ENCODE assay signal across 9 mouse cellular contexts in genomic region chr7:12978931-12979722, GRCm38 (mm10). TPM values are rescaled to one million over a fixed set of nuclear protein-coding genes. Genes with fewer than 3 reads are reported as not detected.
DNase-seq lines count a peak whose midpoint lies in the region; ATAC-seq and TF ChIP-seq lines count a peak whose summit lies in the region.
"Had no signal": no experiment of that assay in that cellular context is flagged by ENCODE, and none has a peak within 500 bp of the region (broad histone marks: within the 10 kb centered on the region; RNA-seq: fewer than 3 reads in every experiment).

No protein-coding gene starts in this region.

- peaks cover 47% of the 10 kb centered on the region for H3K4me1 ChIP-seq in erythroblast, embryonic 14.5 days (ENCODE audit: control insufficient read depth)
- no peaks in the 10 kb centered on the region for H3K4me1 ChIP-seq in ES-Bruce4 (ENCODE audit: control insufficient read depth, insufficient read depth, low read length)
- H3K4me1 ChIP-seq in heart, embryonic 15.5 days (replicated peaks), result peaks cover 20% of the 10 kb centered on the region
- peaks cover 20% of the 10 kb centered on the region for H3K4me1 ChIP-seq in liver, embryonic 16.5 days (ENCODE audit: control insufficient read depth, low read depth, low read length)

- no peak for ATAC-seq in erythroblast, adult 5-6 weeks (replicated peaks; ENCODE audit: low FRiP score, poor library complexity, severe bottlenecking)
- no peak for ATAC-seq in heart, embryonic 15.5 days (replicated peaks; ENCODE audit: insufficient number of reproducible peaks, insufficient read depth, low FRiP score, low read depth)
- no peak for ATAC-seq in liver, embryonic 16.5 days (ENCODE audit: low read depth)

- WGBS in heart, embryonic 15.5 days, result 76% methylated on average over 18 of the region's 18 CpGs
- 75% methylated on average over 18 of the region's 18 CpGs for WGBS in liver, embryonic 16.5 days (ENCODE audit: insufficient replicate concordance)

- H3K4me3 ChIP-seq in erythroblast, embryonic 14.5 days (replicated peaks), result peak overlapping the region; percentile 89
- no peak overlapping the region for H3K4me3 ChIP-seq in ES-Bruce4 (ENCODE audit: low read depth, low read length)
- no peak overlapping the region for H3K4me3 ChIP-seq in heart, embryonic 15.5 days
- peak overlapping the region; percentile 72 for H3K4me3 ChIP-seq in liver, embryonic 16.5 days (ENCODE audit: low read depth, low read length)

- TF ChIP-seq POLR2A in ES-Bruce4 (IDR thresholded peaks at IDR 0.05; ENCODE audit: insufficient read depth, low read length), result no peak

- no peak for TF ChIP-seq CTCF in ES-Bruce4 (IDR thresholded peaks at IDR 0.05; ENCODE audit: low read depth, low read length)

- no peaks in the 10 kb centered on the region for H3K9me3 ChIP-seq in erythroblast, embryonic 14.5 days (ENCODE audit: control insufficient read depth, low read length)
- no peaks in the 10 kb centered on the region for H3K9me3 ChIP-seq in ES-Bruce4 (replicated peaks; ENCODE audit: control insufficient read depth, insufficient read depth, low read length, poor library complexity, severe bottlenecking)
- no peaks in the 10 kb centered on the region for H3K9me3 ChIP-seq in heart, embryonic 15.5 days (replicated peaks)
- H3K9me3 ChIP-seq in liver, embryonic 16.5 days (replicated peaks; ENCODE audit: control insufficient read depth, low read length), result no peaks in the 10 kb centered on the region

- peak overlapping the region; percentile 32; the same call in 1 of the 2 replicates for H3K27ac ChIP-seq in ES-Bruce4 (ENCODE audit: insufficient read depth, low read length)
- peak overlapping the region; percentile 98 for H3K27ac ChIP-seq in heart, embryonic 15.5 days
- peak overlapping the region; percentile 93 for H3K27ac ChIP-seq in liver, embryonic 16.5 days (ENCODE audit: low read length)

- H3K4me2 ChIP-seq in heart, embryonic 15.5 days, result peak overlapping the region; percentile 85
- peak overlapping the region; percentile 89 for H3K4me2 ChIP-seq in liver, embryonic 16.5 days (ENCODE audit: low read depth, low read length)

- H3K36me3 ChIP-seq in erythroblast, embryonic 14.5 days (ENCODE audit: control insufficient read depth), result peaks cover 30% of the 10 kb centered on the region
- H3K36me3 ChIP-seq in ES-Bruce4 (ENCODE audit: control insufficient read depth, insufficient read depth, low read length, poor library complexity, severe bottlenecking), result no peaks in the 10 kb centered on the region
- no peaks in the 10 kb centered on the region for H3K36me3 ChIP-seq in heart, embryonic 15.5 days
- H3K36me3 ChIP-seq in liver, embryonic 16.5 days (ENCODE audit: control insufficient read depth, insufficient read depth), result no peaks in the 10 kb centered on the region

- TF ChIP-seq EP300 in ES-Bruce4 (IDR thresholded peaks at IDR 0.05; ENCODE audit: insufficient read depth, low read depth, low read length), result no peak

- no peak overlapping the region for H3K9ac ChIP-seq in ES-Bruce4 (ENCODE audit: low read depth, poor library complexity, severe bottlenecking)
- H3K9ac ChIP-seq in heart, embryonic 15.5 days, result no peak overlapping the region
- H3K9ac ChIP-seq in liver, embryonic 16.5 days (ENCODE audit: low read depth, low read length), result peak overlapping the region; percentile 72

- no peak for DNase-seq in frontal cortex, postnatal 14 days (ENCODE audit: low spot score in 2 of 2)
- DNase-seq in urinary bladder, postnatal 4 days (ENCODE audit: low spot score in 2 of 2), result no peak
- no peak for DNase-seq in layer of hippocampus, adult 11-12 months (ENCODE audit: low spot score)

- no peaks in the 10 kb centered on the region for H3K27me3 ChIP-seq in erythroblast, embryonic 14.5 days (ENCODE audit: control insufficient read depth)
- H3K27me3 ChIP-seq in ES-Bruce4 (ENCODE audit: control insufficient read depth, insufficient read depth, low read length, poor library complexity, severe bottlenecking), result no peaks in the 10 kb centered on the region
- H3K27me3 ChIP-seq in heart, embryonic 15.5 days, result no peaks in the 10 kb centered on the region
- H3K27me3 ChIP-seq in liver, embryonic 16.5 days (ENCODE audit: control insufficient read depth, insufficient read depth, low read depth, low read length), result no peaks in the 10 kb centered on the region

RNA-seq across cellular contexts. Expression of gene Zfp446, which starts 1.5 kb away (rescaled TPM):
- 0.20 and 0.29 TPM in 2 replicates for polyA plus RNA-seq in erythroblast, embryonic 14.5 days (2012)
- 1.3 TPM in 1 of 2 replicates, not detected in the other for total RNA-seq in erythroblast, adult 5-6 weeks (2015; ENCODE audit: low replicate concordance)
- 0.51 and 1.3 TPM in 2 replicates for total RNA-seq in erythroblast, adult 5-6 weeks (2017; ENCODE audit: low replicate concordance)
- 4.5 and 5.1 TPM in 2 replicates for polyA plus RNA-seq in ES-Bruce4 (2011; ENCODE audit: insufficient read depth, insufficient read length, low read depth, missing spikeins)
- polyA plus RNA-seq in heart, embryonic 15.5 days (2015; fragmentation: Nextera tagmentation; extraction: Ambion mirVana), result 5.0 and 6.4 TPM in 2 replicates
- 2.9 TPM in 2 replicates for polyA plus RNA-seq in liver, embryonic 16.5 days (2015; fragmentation: Nextera tagmentation; extraction: Ambion mirVana)

RNA-seq across cellular contexts. Expression of gene Zfp324, which starts 13.5 kb away (rescaled TPM):
- polyA plus RNA-seq in erythroblast, embryonic 14.5 days (2012), result 0.27 and 0.38 TPM in 2 replicates
- 2.1 and 2.3 TPM in 2 replicates for total RNA-seq in erythroblast, adult 5-6 weeks (2015; ENCODE audit: low replicate concordance)
- total RNA-seq in erythroblast, adult 5-6 weeks (2017; ENCODE audit: low replicate concordance), result 2.1 and 2.5 TPM in 2 replicates
- polyA plus RNA-seq in ES-Bruce4 (2011; ENCODE audit: insufficient read depth, insufficient read length, low read depth, missing spikeins), result 1.5 and 2.3 TPM in 2 replicates
- polyA plus RNA-seq in heart, embryonic 15.5 days (2015; fragmentation: Nextera tagmentation; extraction: Ambion mirVana), result 5.2 and 7.5 TPM in 2 replicates
- polyA plus RNA-seq in liver, embryonic 16.5 days (2015; fragmentation: Nextera tagmentation; extraction: Ambion mirVana), result 2.4 and 2.6 TPM in 2 replicates

RNA-seq across cellular contexts. Expression of gene Slc27a5, which starts 18.9 kb away (rescaled TPM):
- not detected in 2 replicates for polyA plus RNA-seq in erythroblast, embryonic 14.5 days (2012)
- total RNA-seq in erythroblast, adult 5-6 weeks (2015; ENCODE audit: low replicate concordance), result not detected in 2 replicates
- total RNA-seq in erythroblast, adult 5-6 weeks (2017; ENCODE audit: low replicate concordance), result not detected in 2 replicates
- 0.75 TPM in 1 of 2 replicates, not detected in the other for polyA plus RNA-seq in ES-Bruce4 (2011; ENCODE audit: insufficient read depth, insufficient read length, low read depth, missing spikeins)
- 0.14 TPM in 1 of 2 replicates, not detected in the other for polyA plus RNA-seq in heart, embryonic 15.5 days (2015; fragmentation: Nextera tagmentation; extraction: Ambion mirVana)
- polyA plus RNA-seq in liver, embryonic 16.5 days (2015; fragmentation: Nextera tagmentation; extraction: Ambion mirVana), result 23.6 and 26.5 TPM in 2 replicates
- total RNA-seq: heart, postnatal 10 days had no signal

RNA-seq across cellular contexts. Expression of gene Trim28, which starts 19.8 kb away (rescaled TPM):
- polyA plus RNA-seq in erythroblast, embryonic 14.5 days (2012), result 16.2 and 17.6 TPM in 2 replicates
- total RNA-seq in erythroblast, adult 5-6 weeks (2015; ENCODE audit: low replicate concordance), result 209 and 235 TPM in 2 replicates
- total RNA-seq in erythroblast, adult 5-6 weeks (2017; ENCODE audit: low replicate concordance), result 226 and 257 TPM in 2 replicates
- polyA plus RNA-seq in ES-Bruce4 (2011; ENCODE audit: insufficient read depth, insufficient read length, low read depth, missing spikeins), result 1,087 and 1,151 TPM in 2 replicates
- 116 and 173 TPM in 2 replicates for polyA plus RNA-seq in heart, embryonic 15.5 days (2015; fragmentation: Nextera tagmentation; extraction: Ambion mirVana)
- 50.0 and 57.9 TPM in 2 replicates for polyA plus RNA-seq in liver, embryonic 16.5 days (2015; fragmentation: Nextera tagmentation; extraction: Ambion mirVana)

RNA-seq across cellular contexts. Expression of gene Zbtb45, which starts 30.7 kb away (rescaled TPM):
- polyA plus RNA-seq in erythroblast, embryonic 14.5 days (2012), result 6.7 and 7.7 TPM in 2 replicates
- 2.7 and 8.2 TPM in 2 replicates for total RNA-seq in erythroblast, adult 5-6 weeks (2015; ENCODE audit: low replicate concordance)
- 21.2 and 23.4 TPM in 2 replicates for total RNA-seq in erythroblast, adult 5-6 weeks (2017; ENCODE audit: low replicate concordance)
- polyA plus RNA-seq in ES-Bruce4 (2011; ENCODE audit: insufficient read depth, insufficient read length, low read depth, missing spikeins), result 14.0 and 22.7 TPM in 2 replicates
- polyA plus RNA-seq in heart, embryonic 15.5 days (2015; fragmentation: Nextera tagmentation; extraction: Ambion mirVana), result 12.2 and 18.0 TPM in 2 replicates
- polyA plus RNA-seq in liver, embryonic 16.5 days (2015; fragmentation: Nextera tagmentation; extraction: Ambion mirVana), result 10.0 and 11.4 TPM in 2 replicates

Comparison
In these comparisons a context has a peak if more than half of its experiments do, and no peak if none do; other contexts are left out.
1. H3K4me3 ChIP-seq: peak in erythroblast, embryonic 14.5 days (single experiment) and liver, embryonic 16.5 days (single experiment); none in ES-Bruce4 (single experiment) and heart, embryonic 15.5 days (single experiment).
2. H3K27ac ChIP-seq: peak in every context shown above with its lines; median percentile 98 in heart, embryonic 15.5 days; 93 in liver, embryonic 16.5 days; 32 in ES-Bruce4.
3. RNA of gene Slc27a5, which starts 18.9 kb away (polyA plus RNA-seq): 23.6 to 26.5 TPM in liver, embryonic 16.5 days; 0.75 TPM in ES-Bruce4, not detected in erythroblast, embryonic 14.5 days and 0.14 TPM in heart, embryonic 15.5 days; every median in the first group is over 10 times any median in the second.